Mouse (Mus musculus) liver, embryonic 14.5 days (tissue): ENCODE results near the gene Fcgrt. TPM values are rescaled to one million over a fixed set of nuclear protein-coding genes. Genes with fewer than 3 reads are reported as not detected.

Experiments
- ATAC-seq: fragments of 200-750 bp; cut with Nextera tagmentation; 2 replicates; pipeline ENCODE4 v1.8.0; 2017; ENCODE audit warnings: moderate number of reproducible peaks, mild to moderate bottlenecking, moderate library complexity; ENCODE audit not compliant: insufficient read depth
- DNase-seq, 3 experiments: peaks; one replicate each; pipeline ENCODE4 v3.0.0-alpha.2; 2012 to 2013; ENCODE audit warnings: low read depth in 3 of 3, low spot score in 3 of 3
- H3K27ac ChIP-seq: fragments of 300-500 bp; sonication (generic); 2 replicates; pipeline ENCODE4 v1.5.1; 2014; ENCODE audit warnings: moderate library complexity, mild to moderate bottlenecking, control low read depth, inconsistent platforms
- H3K27me3 ChIP-seq: fragments of 300-500 bp; sonication (generic); 2 replicates; pipeline ENCODE4 v1.6.1; 2014; ENCODE audit warnings: mild to moderate bottlenecking, low read length, moderate library complexity; ENCODE audit not compliant: control insufficient read depth, insufficient read depth
- H3K36me3 ChIP-seq: fragments of 300-500 bp; sonication (generic); replicated peaks from 2 replicates; pipeline ENCODE4 v1.6.1; 2014; ENCODE audit warnings: low read depth; ENCODE audit not compliant: control insufficient read depth, insufficient read depth
- H3K4me1 ChIP-seq, 2 experiments: fragments of 200-500 bp in 1 of 2; fragments of 300-500 bp in 1 of 2; sonication (generic) in 1 of 2; replicated peaks; 2 replicates each; pipeline ENCODE4 v1.6.1; 2012 to 2014; ENCODE audit warnings: antibody characterized with exemption in 1 of 2, inconsistent platforms in 1 of 2, low read length in 1 of 2; ENCODE audit not compliant: control insufficient read depth in 2 of 2, insufficient read depth in 2 of 2
- H3K4me2 ChIP-seq: fragments of 300-500 bp; sonication (generic); 2 replicates; pipeline ENCODE4 v1.6.1; 2014; ENCODE audit warnings: low read depth, mild to moderate bottlenecking, control low read depth, moderate library complexity
- H3K4me3 ChIP-seq, 2 experiments: fragments of 200-500 bp in 1 of 2; fragments of 300-500 bp in 1 of 2; sonication (generic) in 1 of 2; 2 replicates each; pipeline ENCODE4 v1.5.1; 2012 to 2014; ENCODE audit warnings: low read depth in 2 of 2, low read length in 2 of 2, mild to moderate bottlenecking in 2 of 2, control low read depth in 1 of 2, inconsistent platforms in 1 of 2, moderate library complexity in 1 of 2; ENCODE audit not compliant: insufficient read depth in 1 of 2
- H3K9ac ChIP-seq: fragments of 300-500 bp; sonication (generic); replicated peaks from 2 replicates; pipeline ENCODE4 v1.6.1; 2014; ENCODE audit warnings: mild to moderate bottlenecking, control low read depth, moderate library complexity
- H3K9me3 ChIP-seq: fragments of 300-500 bp; sonication (generic); 2 replicates; pipeline ENCODE4 v1.6.1; 2016; ENCODE audit warnings: low read length, mixed read lengths; ENCODE audit not compliant: control insufficient read depth
- CTCF ChIP-seq: IDR thresholded peaks from 2 replicates; pipeline ENCODE4 v1.5.1; 2016; ENCODE audit warnings: antibody characterized with exemption, low read depth, control low read depth
- EP300 ChIP-seq: IDR thresholded peaks from 2 replicates; pipeline ENCODE4 v1.6.1; 2016; ENCODE audit warnings: antibody characterized with exemption, low read depth
- WGBS: fragments of 180-500 bp; shearing (Covaris S2); extraction: QIAGEN DNeasy Blood & Tissue Kit; methylation state at CpG from one replicate; pipeline ENCODE4 v1.1.7; 2014; ENCODE audit not compliant: insufficient replicate concordance; 5-methylcytosine and 5-hydroxymethylcytosine counted together
- polyA plus RNA-seq, 2 experiments: library from polyadenylated mRNA; depleted of rRNA in 1 of 2; stranded (reverse) in 1 of 2; unstranded in 1 of 2; fragments of >200 nt; fragmentation: Nextera tagmentation in 1 of 2; extraction: Ambion mirVana in 1 of 2; gene quantifications; 2 replicates each; pipeline versions ENCODE4 v1.2.1 to v1.2.3; 2012 to 2014

The Fcgrt gene
- polyA plus RNA-seq, 2 experiments: 14.9 to 35.5 TPM

GRCm38 (mm10) chr7:45092828-45093515 is 10.7 kb downstream of the Fcgrt start:
- no peak for ATAC-seq
- H3K9me3 ChIP-seq: no peaks in the 10 kb centered on the region
- TF ChIP-seq CTCF: no peak
- 37% methylated on average over 12 of the region's 12 CpGs for WGBS
- peaks cover 9 to 21% of the 10 kb centered on the region in 2 experiments; a peak in 3 of 4 replicates for H3K4me1 ChIP-seq
- no peak overlapping the region for H3K27ac ChIP-seq
- DNase-seq: no peak
- H3K4me3 ChIP-seq: no peak overlapping the region
- H3K27me3 ChIP-seq: no peaks in the 10 kb centered on the region
- no peak overlapping the region for H3K9ac ChIP-seq
- no peak overlapping the region; the same call in 1 of the 2 replicates for H3K4me2 ChIP-seq
- H3K36me3 ChIP-seq: no peaks in the 10 kb centered on the region

- peak within 1 kb of the TSS; percentile 45 to 59 for H3K4me3 ChIP-seq
- ATAC-seq (peak; percentile 81), DNase-seq (peak; percentile 56 to 66 (median 60))
- H3K4me1 ChIP-seq: peaks cover 9 to 21% of the 10 kb centered on the region in 2 experiments; a peak in 3 of 4 replicates
- H3K27ac ChIP-seq: no peak within 1 kb of the TSS
- TF ChIP-seq CTCF: no peak
- WGBS: under 1% methylated on average over 16 of the region's 16 CpGs
- no peaks in the 10 kb centered on the region for H3K9me3 ChIP-seq
- H3K4me2 ChIP-seq: peak within 1 kb of the TSS; percentile 78
- no peaks in the 10 kb centered on the region for H3K36me3 ChIP-seq
- H3K9ac ChIP-seq: peak within 1 kb of the TSS; percentile 15
- no peaks in the 10 kb centered on the region for H3K27me3 ChIP-seq
These were observed 11.6 kb downstream of the Fcgrt start, which contains the start of gene Rcn3 for GRCm38 (mm10) chr7:45092048-45092447. Rcn3 (minus strand) TSS chr7:45092221.

GRCm38 (mm10) chr7:45091001-45091990 is 12.4 kb downstream of the Fcgrt start:
- Histone ChIP-seq H3K4me3 (peak overlapping the region; percentile 45 to 59), H3K9me3 (no peaks in the 10 kb centered on the region), H3K27me3 (no peaks in the 10 kb centered on the region), H3K27ac (no peak overlapping the region), H3K4me2 (peak overlapping the region; percentile 78), H3K36me3 (no peaks in the 10 kb centered on the region), H3K9ac (peak overlapping the region; percentile 15), H3K4me1 (peaks cover 9 to 21% of the 10 kb centered on the region in 2 experiments; a peak in 3 of 4 replicates)
- WGBS: 15% methylated on average over 35 of the region's 35 CpGs
- ATAC-seq (peak; percentile 64), DNase-seq (no peak)
- TF ChIP-seq CTCF (no peak), EP300 (no peak)

GRCm38 (mm10) chr7:45090251-45090977 is 13.2 kb downstream of the Fcgrt start:
- peak in 1 of 3 experiments; percentile 32 for DNase-seq
- WGBS: 50% methylated on average over 13 of the region's 13 CpGs
- peak; percentile 29; the same call in 1 of the 2 replicates for ATAC-seq
- Histone ChIP-seq H3K4me3 (no peak overlapping the region), H3K9me3 (no peaks in the 10 kb centered on the region), H3K4me1 (peaks cover 9 to 21% of the 10 kb centered on the region in 2 experiments; a peak in 3 of 4 replicates), H3K27ac (no peak overlapping the region), H3K4me2 (peak overlapping the region; percentile 78), H3K9ac (no peak overlapping the region), H3K27me3 (no peaks in the 10 kb centered on the region), H3K36me3 (no peaks in the 10 kb centered on the region)
- TF ChIP-seq CTCF (no peak), EP300 (no peak)
